Mouse (Mus musculus) natural killer cell, adult 2 months (primary cell): ENCODE measurements around the gene Tmc7.
A peak's percentile ranks its signal among the peaks of the same experiment; 100 is the strongest.

Experiments
- DNase-seq, 2 experiments: peaks; one replicate each; pipeline ENCODE4 v3.0.0; 2022; ENCODE audit warnings: low spot score in 2 of 2

The Tmc7 gene

GRCm38 (mm10) chr7:118585856-118586255 lies 1.3 kb upstream of the Tmc7 start:
- no peak for DNase-seq

DNA sequence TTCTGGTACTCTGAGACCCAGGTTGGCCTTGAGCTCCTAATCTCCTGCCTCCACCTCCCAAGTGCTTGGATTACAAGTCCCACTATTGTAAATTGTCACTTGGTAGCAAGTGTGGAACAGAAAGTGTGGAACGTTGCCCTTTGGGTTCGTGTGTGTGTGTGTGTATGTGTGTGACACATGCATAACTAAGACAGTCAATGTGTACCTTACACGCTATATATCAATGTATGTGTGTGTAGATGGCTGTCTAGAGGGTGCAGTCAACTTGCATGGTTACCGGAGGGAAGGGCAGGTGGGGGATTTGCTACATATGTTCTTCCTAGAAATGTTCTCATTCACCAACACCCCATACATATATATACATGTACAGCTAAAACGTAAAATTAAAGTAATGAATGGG lies 390 bp upstream of the Tmc7 start:
- no peak for DNase-seq

DNA sequence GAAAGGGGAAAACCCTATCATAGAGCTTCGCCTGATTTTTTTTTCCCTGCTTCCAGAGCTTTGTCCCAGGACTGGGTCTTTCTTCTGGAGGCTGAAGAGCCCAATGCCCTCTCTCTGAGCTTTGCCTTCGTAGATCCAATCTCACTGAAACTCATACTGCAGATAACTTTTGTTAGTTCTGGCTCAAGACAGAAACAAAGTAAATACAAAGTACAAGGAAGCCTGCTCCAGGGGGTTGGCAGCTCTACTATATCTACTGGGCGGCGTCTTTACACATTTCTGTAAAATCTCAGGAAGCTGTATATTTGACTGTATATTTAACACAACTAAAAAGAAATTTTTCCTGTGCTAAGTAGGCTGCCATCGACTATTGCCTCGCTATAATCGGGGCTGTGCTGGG lies 715 bp downstream of the Tmc7 start:
- DNase-seq, result no peak

DNA sequence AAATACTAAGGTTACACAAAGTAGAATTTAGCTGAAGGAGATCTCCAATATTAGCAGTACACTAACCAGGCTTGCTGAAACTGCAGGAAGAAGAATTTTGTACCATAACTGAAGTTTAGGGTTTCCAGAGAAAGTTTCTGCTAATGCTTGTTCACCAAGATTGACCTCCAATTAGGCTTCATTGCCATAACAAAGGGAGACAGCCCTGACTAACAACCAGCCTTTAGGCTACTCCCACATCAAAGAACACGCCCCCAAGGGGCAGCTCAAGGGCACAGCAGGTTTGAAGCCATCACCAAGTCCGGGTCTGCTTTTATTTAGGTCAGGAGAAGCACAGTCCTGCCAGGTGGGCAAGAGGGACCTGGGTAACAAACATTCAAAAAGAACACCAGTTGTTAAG lies 4.6 kb downstream of the Tmc7 start:
- no peak for DNase-seq

GRCm38 (mm10) chr7:118578269-118578668 lies 6.3 kb downstream of the Tmc7 start:
- no peak for DNase-seq

DNA sequence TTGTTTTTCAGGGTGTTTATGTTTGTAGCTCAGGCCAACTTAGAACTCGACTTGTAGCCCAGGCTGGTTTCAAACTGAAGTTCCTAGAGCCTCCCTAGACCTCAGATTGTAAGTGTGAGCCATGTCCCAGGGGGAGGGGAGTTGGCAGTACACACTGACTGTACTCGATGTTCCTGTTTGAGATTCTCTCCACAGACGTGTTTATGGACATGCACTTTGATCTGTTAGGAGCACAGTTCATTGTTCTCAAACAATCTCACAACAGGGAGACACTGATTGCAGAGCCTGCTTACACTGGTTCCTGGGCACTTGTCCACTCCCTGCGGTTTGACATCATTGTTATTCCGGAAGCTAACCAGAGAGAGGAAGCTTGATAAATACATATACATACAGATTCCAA lies 12.5 kb downstream of the Tmc7 start:
- DNase-seq, result no peak

DNA sequence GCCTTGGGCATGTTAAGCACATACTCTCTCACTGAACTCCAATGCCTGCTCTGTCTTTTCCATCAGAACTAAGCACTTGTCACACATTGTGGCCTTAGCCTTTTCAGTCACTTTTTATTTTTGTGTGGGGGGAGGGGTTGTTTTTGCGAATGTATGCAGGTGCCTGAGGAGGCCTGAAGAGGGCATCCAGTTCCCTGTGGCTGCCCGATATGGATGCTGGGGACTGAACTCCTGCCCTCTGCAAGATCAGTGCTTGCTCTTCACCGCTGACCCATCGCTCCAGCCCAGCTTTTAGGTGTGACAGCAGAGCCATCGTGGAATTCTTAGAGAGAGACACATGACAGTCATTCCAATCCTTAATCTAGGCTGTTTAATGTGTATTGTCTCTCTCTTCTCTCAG lies 13.2 kb downstream of the Tmc7 start:
- DNase-seq, result no peak

DNA sequence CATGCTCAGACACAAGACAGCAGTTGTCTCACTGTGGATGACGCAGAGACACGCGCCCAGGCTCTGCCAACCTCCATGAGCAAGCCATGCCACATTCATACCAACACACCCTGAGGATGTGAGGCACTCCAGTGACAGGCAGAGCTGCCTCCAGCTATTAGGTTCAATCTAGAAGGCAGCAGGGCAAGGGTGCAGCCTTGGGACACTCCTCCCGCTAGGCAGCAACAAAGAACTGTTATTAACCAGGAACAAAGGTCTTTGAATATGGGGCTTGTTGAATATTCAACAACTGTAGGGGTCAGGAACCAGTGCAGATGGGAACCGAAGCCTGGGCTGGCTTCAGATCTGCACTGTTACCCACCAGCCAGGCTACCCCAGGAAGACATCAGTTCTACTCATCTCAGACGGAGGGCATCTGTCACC lies 15.4 kb downstream of the Tmc7 start:
- DNase-seq, result no peak

DNA sequence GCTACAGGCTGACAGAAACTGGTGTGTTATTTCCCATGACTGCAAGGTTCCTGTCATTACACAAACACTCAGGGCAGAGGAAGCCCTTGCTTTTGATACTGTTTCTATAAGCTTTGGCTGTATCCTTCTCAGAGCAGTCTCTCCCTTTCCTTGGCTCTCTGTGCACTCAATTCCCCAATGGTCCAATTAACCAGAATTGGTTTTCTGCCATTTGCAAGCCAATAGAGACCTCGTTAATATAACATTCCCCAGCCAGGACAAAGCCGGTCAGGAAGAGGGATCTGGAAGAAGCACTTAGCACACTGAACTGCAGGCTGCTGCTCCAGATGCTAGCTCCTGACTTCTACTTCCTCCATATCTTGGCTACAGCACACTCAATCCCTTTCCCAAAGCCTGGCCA lies 30.2 kb downstream of the Tmc7 start:
- DNase-seq, result no peak

DNA sequence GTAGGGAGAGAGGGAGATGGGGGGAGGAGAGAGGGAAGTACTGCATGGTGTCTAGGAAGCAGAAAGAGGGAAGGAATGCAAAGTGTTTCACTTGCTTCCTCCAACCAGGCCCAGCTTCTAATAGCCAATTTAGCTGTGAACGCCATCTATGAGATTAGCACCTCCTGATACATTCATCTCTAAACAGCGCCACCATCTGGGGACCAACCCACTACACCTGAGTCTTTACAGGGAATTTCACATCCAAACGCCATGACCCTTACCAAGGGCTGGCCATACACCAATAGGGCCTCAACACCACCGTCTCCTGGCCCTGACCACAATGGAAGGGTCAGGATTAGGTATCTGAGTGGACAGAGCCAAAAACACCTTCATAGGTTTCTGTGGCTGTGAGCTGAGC lies 30.7 kb downstream of the Tmc7 start:
- no peak for DNase-seq

- no peak for DNase-seq
These were observed 37.1 kb downstream of the Tmc7 start for GRCm38 (mm10) chr7:118547451-118547850.

- no peak for DNase-seq
These were observed 40.4 kb downstream of the Tmc7 start for GRCm38 (mm10) chr7:118544128-118544527.

GRCm38 (mm10) chr7:118535076-118535475 lies 49.5 kb downstream of the Tmc7 start:
- DNase-seq, result no peak

DNA sequence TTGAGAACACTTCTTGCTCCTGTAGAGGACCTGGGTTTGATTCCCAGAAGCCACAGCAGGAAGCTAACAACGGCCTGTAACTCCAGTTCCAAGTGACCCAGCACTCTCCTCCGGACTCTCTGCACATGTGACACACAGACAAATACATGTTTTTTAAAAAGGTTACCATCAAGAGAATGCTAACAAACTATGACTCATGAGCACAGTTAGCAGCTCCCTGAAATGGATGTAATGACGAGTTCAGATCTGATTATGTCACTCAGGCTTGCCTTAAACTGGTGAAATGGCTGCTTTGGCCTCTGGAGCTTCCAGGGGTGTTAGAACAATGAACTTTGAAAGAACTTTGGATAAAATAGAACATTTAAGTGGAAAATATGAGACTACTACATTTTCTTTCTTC lies 50.2 kb downstream of the Tmc7 start:
- no peak for DNase-seq

- peak; percentile 95 to 96 for DNase-seq
These were observed 51.4 kb downstream of the Tmc7 start, which contains the start of gene Coq7 for GRCm38 (mm10) chr7:118533178-118533578. Gene Coq7 (minus strand): TSS chr7:118533356.

- DNase-seq, result peak; percentile 97 to 98
These were observed 51.9 kb downstream of the Tmc7 start for GRCm38 (mm10) chr7:118532519-118533177.

- DNase-seq, result no peak
These were observed 57.6 kb downstream of the Tmc7 start for GRCm38 (mm10) chr7:118526967-118527366.

DNA sequence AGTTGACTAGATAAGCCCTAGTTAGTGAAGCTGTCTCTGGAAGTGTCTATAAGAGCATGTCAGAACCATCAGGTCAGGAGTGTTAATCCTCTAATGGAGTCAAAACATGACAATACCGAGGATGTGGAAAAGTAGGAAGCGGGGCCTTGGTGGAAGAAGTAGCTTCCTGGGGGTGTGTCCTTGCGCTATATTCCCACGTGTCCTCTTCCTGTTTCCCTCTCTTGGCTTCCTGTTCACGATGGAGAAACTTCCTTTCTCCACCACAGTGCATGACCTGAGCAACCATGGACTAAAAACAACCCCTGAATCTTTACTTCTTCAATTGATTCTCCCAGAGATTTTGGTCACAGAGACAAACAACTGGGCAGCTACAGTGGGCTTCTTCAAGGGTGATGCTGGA lies 62.5 kb downstream of the Tmc7 start:
- DNase-seq, result no peak

DNA sequence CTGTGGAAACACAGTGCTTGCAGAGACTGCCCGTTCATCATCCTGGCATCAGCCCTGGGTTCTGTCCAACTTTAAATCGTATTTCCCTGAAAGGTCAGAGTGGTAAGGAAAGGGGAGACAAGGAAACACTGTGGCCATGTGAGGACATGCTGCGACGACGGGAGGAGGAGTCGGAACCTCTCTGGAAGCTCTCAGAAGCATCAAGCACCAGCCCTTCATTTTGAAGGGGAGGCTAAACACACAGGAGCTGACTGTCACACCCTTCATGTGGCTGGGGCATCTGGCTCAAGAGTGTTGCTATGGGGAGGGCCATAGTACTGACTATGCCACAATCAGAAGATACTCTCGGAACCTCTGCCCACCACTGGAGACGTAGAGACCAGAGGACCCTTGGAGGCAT lies 64.9 kb downstream of the Tmc7 start:
- no peak for DNase-seq

GRCm38 (mm10) chr7:118518687-118519086 lies 65.8 kb downstream of the Tmc7 start:
- peak; percentile 50 to 69 for DNase-seq

- no peak for DNase-seq
These were observed 66.7 kb downstream of the Tmc7 start for GRCm38 (mm10) chr7:118517819-118518218.

DNA sequence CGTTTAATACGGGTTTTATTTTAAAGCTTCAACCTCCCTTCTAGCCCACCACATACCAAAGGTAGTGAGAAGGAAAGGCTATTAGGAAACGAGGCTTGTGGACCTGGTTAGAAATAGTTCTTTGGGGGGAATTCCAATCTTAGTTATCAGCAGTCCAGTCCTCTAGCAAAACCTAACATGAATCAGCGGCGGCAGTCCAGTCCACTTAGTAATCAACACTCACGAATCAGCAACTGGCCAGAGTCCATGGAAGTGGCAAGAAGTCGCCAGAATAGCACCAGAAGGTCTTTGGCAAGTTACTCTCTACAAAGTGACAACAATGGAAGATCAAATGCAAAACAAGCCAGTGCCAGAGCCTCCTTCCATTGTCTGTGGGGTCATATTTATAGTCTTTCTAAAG lies 76.0 kb downstream of the Tmc7 start:
- DNase-seq, result no peak

- no peak for DNase-seq
These were observed 80.7 kb downstream of the Tmc7 start for GRCm38 (mm10) chr7:118503844-118504243.

GRCm38 (mm10) chr7:118502333-118502732 lies 82.2 kb downstream of the Tmc7 start:
- no peak for DNase-seq
